Mouse (Mus musculus) heart, postnatal 0 days (tissue): ENCODE measurements at regions not wholly inside any gene's neighbourhood (a gene's known extent, or its start where the extent isn't known, plus 50 kb on each side); places are given as distances from the start of the nearest gene placed in this dataset.

Experiments used
- ATAC-seq: fragments of 200-750 bp; cut with Nextera tagmentation; 2 replicates; pipeline ENCODE4 v1.8.0; 2017; ENCODE audit warnings: low read depth, moderate number of reproducible peaks, moderate library complexity; ENCODE audit not compliant: insufficient read depth
- DNase-seq: peaks from one replicate; pipeline ENCODE4 v3.0.0-alpha.2; 2016; ENCODE audit warnings: low spot score
- H3K27ac ChIP-seq: fragments of 300-500 bp; sonication (generic); 2 replicates; pipeline ENCODE4 v1.5.1; 2014; ENCODE audit warnings: low read depth, mild to moderate bottlenecking
- H3K27me3 ChIP-seq: fragments of 300-500 bp; sonication (generic); 2 replicates; pipeline ENCODE4 v1.6.1; 2014; ENCODE audit warnings: low read length, mixed read lengths; ENCODE audit not compliant: control insufficient read depth, insufficient read depth
- H3K36me3 ChIP-seq: fragments of 300-500 bp; sonication (generic); replicated peaks from 2 replicates; pipeline ENCODE4 v1.6.1; 2014; ENCODE audit warnings: low read length, mixed read lengths; ENCODE audit not compliant: control insufficient read depth, insufficient read depth
- H3K4me1 ChIP-seq: fragments of 300-500 bp; sonication (generic); 2 replicates; pipeline ENCODE4 v1.6.1; 2014; ENCODE audit warnings: antibody characterized with exemption; ENCODE audit not compliant: control insufficient read depth, insufficient read depth
- H3K4me2 ChIP-seq: fragments of 300-500 bp; sonication (generic); 2 replicates; pipeline ENCODE4 v1.6.1; 2014; ENCODE audit warnings: low read depth, mild to moderate bottlenecking, low read length, moderate library complexity
- H3K4me3 ChIP-seq: fragments of 300-500 bp; sonication (generic); 2 replicates; pipeline ENCODE4 v1.5.1; 2014; ENCODE audit warnings: low read depth, low read length
- H3K9ac ChIP-seq: fragments of 300-500 bp; sonication (generic); replicated peaks from 2 replicates; pipeline ENCODE4 v1.6.1; 2014; ENCODE audit warnings: low read depth, low read length, mixed read lengths
- H3K9me3 ChIP-seq: fragments of 300-500 bp; sonication (generic); replicated peaks from 2 replicates; pipeline ENCODE4 v1.6.1; 2016; ENCODE audit warnings: low read length; ENCODE audit not compliant: control insufficient read depth
- CTCF ChIP-seq: IDR thresholded peaks from 2 replicates; pipeline ENCODE4 v1.5.1; 2016; ENCODE audit warnings: antibody characterized with exemption, control low read depth, low read depth
- EP300 ChIP-seq: IDR thresholded peaks from 2 replicates; pipeline ENCODE4 v1.6.1; 2016; ENCODE audit warnings: antibody characterized with exemption, low read depth
- WGBS: fragments of 180-500 bp; shearing (Covaris S2); extraction: QIAGEN DNeasy Blood & Tissue Kit; methylation state at CpG from one replicate; pipeline ENCODE4 v1.1.7; 2014; 5-methylcytosine and 5-hydroxymethylcytosine counted together

DNA sequence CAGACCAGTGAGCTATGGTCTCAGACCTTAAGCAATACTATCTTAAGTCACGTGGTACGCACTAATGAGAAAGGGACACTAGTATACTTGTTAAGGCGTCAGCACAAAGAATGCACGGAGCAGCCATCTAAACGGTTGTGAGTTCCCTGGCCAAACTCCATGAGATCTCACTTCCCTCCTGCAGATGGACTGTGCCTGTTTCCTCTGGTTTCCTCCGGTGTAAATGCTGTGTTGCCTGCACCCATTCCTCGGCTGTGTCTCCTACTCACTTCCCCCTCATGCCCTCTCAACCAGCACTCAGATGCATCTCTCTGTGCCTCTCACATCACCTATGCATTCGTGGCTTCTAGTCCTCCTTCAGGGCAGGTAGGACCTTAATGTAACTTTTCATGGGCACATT lies 291.9 kb upstream of the Cited2 start:
- WGBS = 61% methylated on average over 8 of the region's 8 CpGs
- no peak overlapping the region for H3K9ac ChIP-seq
- H3K9me3 ChIP-seq = no peaks in the 10 kb centered on the region
- H3K4me3 ChIP-seq = no peak overlapping the region
- no peak for TF ChIP-seq CTCF
- no peak for TF ChIP-seq EP300
- no peaks in the 10 kb centered on the region for H3K4me1 ChIP-seq
- ATAC-seq = no peak
- no peak for DNase-seq
- no peaks in the 10 kb centered on the region for H3K36me3 ChIP-seq
- H3K4me2 ChIP-seq = no peak overlapping the region
- H3K27ac ChIP-seq = no peak overlapping the region
- no peaks in the 10 kb centered on the region for H3K27me3 ChIP-seq

DNA sequence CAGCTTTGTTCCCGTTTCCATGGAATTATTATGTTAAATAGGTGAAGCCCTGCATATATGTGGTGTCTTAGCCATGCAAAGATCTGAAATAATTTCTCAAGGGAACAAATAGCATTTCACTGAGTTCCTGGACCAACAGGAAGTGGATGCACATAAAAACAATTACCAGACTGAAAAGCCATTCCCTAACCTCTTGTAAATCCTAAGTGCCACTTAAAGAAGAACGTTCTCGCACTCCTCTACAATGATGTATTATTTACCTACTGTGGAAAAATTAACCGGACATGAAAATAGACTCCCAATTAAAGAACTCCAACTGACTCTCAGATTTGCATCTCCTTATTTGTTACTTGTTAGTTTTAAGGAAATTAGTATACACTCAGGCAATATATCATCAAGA lies 288.9 kb upstream of the Cited2 start:
- 65% methylated on average over 4 of the region's 4 CpGs for WGBS
- ATAC-seq = no peak

DNA sequence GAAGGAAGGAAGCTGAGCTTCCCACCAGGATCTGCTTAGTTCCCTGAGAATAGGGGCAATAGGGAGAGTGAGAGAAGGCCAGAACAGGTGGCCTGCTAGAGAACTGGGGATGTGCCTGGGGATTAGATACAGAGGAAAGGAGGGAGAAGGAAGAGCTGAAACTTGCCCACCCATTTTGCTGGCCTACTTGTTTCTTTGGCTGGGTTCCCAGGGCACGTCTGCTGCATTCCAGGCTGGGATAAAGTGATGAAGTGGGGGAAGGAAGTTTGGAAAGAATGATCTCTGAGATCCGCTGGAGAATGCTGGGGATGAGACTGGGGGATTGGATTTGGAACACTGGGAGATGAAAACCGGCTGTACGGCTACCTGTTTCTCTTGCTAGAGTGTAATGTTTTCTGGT lies 272.8 kb upstream of the Cited2 start:
- ATAC-seq = no peak
- no peak overlapping the region for H3K4me2 ChIP-seq
- no peak overlapping the region for H3K4me3 ChIP-seq
- H3K9me3 ChIP-seq = no peaks in the 10 kb centered on the region
- no peak overlapping the region for H3K9ac ChIP-seq
- DNase-seq = peak; percentile 12
- no peak for TF ChIP-seq CTCF
- TF ChIP-seq EP300 = no peak
- no peaks in the 10 kb centered on the region for H3K36me3 ChIP-seq
- H3K27me3 ChIP-seq = no peaks in the 10 kb centered on the region
- 41% methylated on average over 4 of the region's 4 CpGs for WGBS
- no peaks in the 10 kb centered on the region for H3K4me1 ChIP-seq
- H3K27ac ChIP-seq = no peak overlapping the region

More for the DNA sequence above, 288.9 kb upstream of the Cited2 start:
- no peak for DNase-seq
- H3K4me3 ChIP-seq = no peak overlapping the region
- no peak for TF ChIP-seq CTCF
- no peak for TF ChIP-seq EP300
- H3K4me1 ChIP-seq = no peaks in the 10 kb centered on the region
- no peaks in the 10 kb centered on the region for H3K36me3 ChIP-seq
- no peak overlapping the region for H3K4me2 ChIP-seq
- H3K27me3 ChIP-seq = no peaks in the 10 kb centered on the region
- no peak overlapping the region for H3K27ac ChIP-seq
- H3K9ac ChIP-seq = no peak overlapping the region
- no peaks in the 10 kb centered on the region for H3K9me3 ChIP-seq

GRCm38 (mm10) chr10:17470880-17471279 lies 252.1 kb upstream of the Cited2 start:
- H3K9ac ChIP-seq = no peak overlapping the region

GRCm38 (mm10) chr10:17472536-17472935 lies 250.5 kb upstream of the Cited2 start:
- no peak for TF ChIP-seq CTCF
- no peak for TF ChIP-seq EP300
- no peak overlapping the region for H3K9ac ChIP-seq
- DNase-seq (no peak), ATAC-seq (no peak)
- 33% methylated on average over 5 of the region's 5 CpGs for WGBS
- H3K27ac ChIP-seq = no peak overlapping the region
- H3K4me2 ChIP-seq = no peak overlapping the region
- no peaks in the 10 kb centered on the region for H3K36me3 ChIP-seq
- H3K4me3 ChIP-seq = no peak overlapping the region
- H3K4me1 ChIP-seq = 0 out of 2 replicates have a peak, but pooled peaks cover 4% of the 10 kb centered on the region
- H3K9me3 ChIP-seq = no peaks in the 10 kb centered on the region
- H3K27me3 ChIP-seq = no peaks in the 10 kb centered on the region

More at GRCm38 (mm10) chr10:17470880-17471279, 252.1 kb upstream of the Cited2 start:
- Histone ChIP-seq H3K4me2 (no peak overlapping the region), H3K4me3 (no peak overlapping the region), H3K27ac (no peak overlapping the region), H3K4me1 (0 out of 2 replicates have a peak, but pooled peaks cover 4% of the 10 kb centered on the region), H3K36me3 (no peaks in the 10 kb centered on the region), H3K27me3 (no peaks in the 10 kb centered on the region), H3K9me3 (no peaks in the 10 kb centered on the region)
- no peak for DNase-seq
- TF ChIP-seq EP300 (no peak), CTCF (no peak)
- 81% methylated on average over 4 of the region's 4 CpGs for WGBS
- ATAC-seq = no peak

DNA sequence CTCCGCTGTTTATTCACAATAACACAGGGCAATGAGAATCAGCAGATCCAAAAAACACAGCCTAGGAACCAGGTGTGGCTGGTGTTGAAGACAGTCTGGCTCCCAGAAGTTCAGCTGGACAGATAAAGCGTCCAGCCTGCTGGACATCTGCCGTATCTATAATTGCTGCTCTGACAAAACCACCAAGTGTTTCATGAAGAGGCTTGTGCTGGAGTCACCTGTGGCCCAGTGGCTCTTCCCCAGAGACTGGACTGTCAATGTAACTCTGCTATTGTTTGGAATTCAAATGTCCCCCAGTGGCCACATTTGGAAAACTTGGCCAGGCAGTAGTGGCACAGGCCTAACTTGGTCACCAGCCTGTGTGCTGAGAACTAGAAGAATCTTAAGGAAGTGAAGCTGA lies 247.0 kb upstream of the Cited2 start:
- no peak overlapping the region for H3K9ac ChIP-seq
- no peak overlapping the region for H3K4me3 ChIP-seq
- no peak overlapping the region for H3K27ac ChIP-seq
- 0 out of 2 replicates have a peak, but pooled peaks cover 4% of the 10 kb centered on the region for H3K4me1 ChIP-seq
- ATAC-seq (no peak), DNase-seq (no peak)
- no peak for TF ChIP-seq CTCF
- TF ChIP-seq EP300 = no peak
- 83% methylated on average over 3 of the region's 3 CpGs for WGBS
- no peaks in the 10 kb centered on the region for H3K36me3 ChIP-seq
- no peaks in the 10 kb centered on the region for H3K27me3 ChIP-seq
- H3K4me2 ChIP-seq = no peak overlapping the region
- H3K9me3 ChIP-seq = no peaks in the 10 kb centered on the region
